Mouse (Mus musculus) kidney, adult 9 months (tissue): ENCODE measurements at regions not wholly inside any gene's neighbourhood (a gene's known extent, or its start where the extent isn't known, plus 50 kb on each side); places are given as distances from the start of the nearest gene placed in this dataset.

ENCODE experiments used
- DNase-seq: peaks from one replicate; pipeline ENCODE4 v3.0.0; 2022

- DNase-seq = no peak
Measured at GRCm38 (mm10) chr14:58487836-58488235, 417.5 kb downstream of the Fgf9 start.

- DNase-seq = peak; percentile 12
Measured at GRCm38 (mm10) chr14:58480454-58480853, 410.1 kb downstream of the Fgf9 start.

GRCm38 (mm10) chr14:58470678-58471077 is 400.3 kb downstream of the Fgf9 start:
- DNase-seq = no peak

- no peak for DNase-seq
Measured at GRCm38 (mm10) chr14:58468451-58468850, 398.1 kb downstream of the Fgf9 start.

- no peak for DNase-seq
Measured at GRCm38 (mm10) chr14:58467856-58468255, 397.5 kb downstream of the Fgf9 start.

- no peak for DNase-seq
Measured at GRCm38 (mm10) chr14:58446776-58447354, 376.5 kb downstream of the Fgf9 start.

- no peak for DNase-seq
Measured at GRCm38 (mm10) chr14:58444496-58444895, 374.1 kb downstream of the Fgf9 start.

GRCm38 (mm10) chr14:58442501-58442900 is 372.2 kb downstream of the Fgf9 start:
- no peak for DNase-seq

GRCm38 (mm10) chr14:58439963-58440362 is 369.6 kb downstream of the Fgf9 start:
- no peak for DNase-seq

GRCm38 (mm10) chr14:58436096-58436495 is 365.7 kb downstream of the Fgf9 start:
- DNase-seq = no peak

GRCm38 (mm10) chr14:58426472-58426871 is 356.1 kb downstream of the Fgf9 start:
- DNase-seq = peak; percentile 8

- no peak for DNase-seq
Measured at GRCm38 (mm10) chr14:58421904-58422303, 351.6 kb downstream of the Fgf9 start.

GRCm38 (mm10) chr14:58417545-58417944 is 347.2 kb downstream of the Fgf9 start:
- peak; percentile 24 for DNase-seq

GRCm38 (mm10) chr14:58392055-58392726 is 321.8 kb downstream of the Fgf9 start:
- no peak for DNase-seq

GRCm38 (mm10) chr14:58390741-58391140 is 320.4 kb downstream of the Fgf9 start:
- no peak for DNase-seq

- peak; percentile 57 for DNase-seq
Measured at GRCm38 (mm10) chr14:58387348-58388000, 317.1 kb downstream of the Fgf9 start.

- peak; percentile 36 for DNase-seq
Measured at GRCm38 (mm10) chr14:58375056-58375455, 304.7 kb downstream of the Fgf9 start.

- DNase-seq = no peak
Measured at GRCm38 (mm10) chr14:58356824-58357223, 286.5 kb downstream of the Fgf9 start.

GRCm38 (mm10) chr14:58352986-58353385 is 282.6 kb downstream of the Fgf9 start:
- DNase-seq = no peak

- DNase-seq = no peak
Measured at GRCm38 (mm10) chr14:58336148-58336547, 265.8 kb downstream of the Fgf9 start.

GRCm38 (mm10) chr14:58323164-58323563 is 252.8 kb downstream of the Fgf9 start:
- no peak for DNase-seq

- peak; percentile 11 for DNase-seq
Measured at GRCm38 (mm10) chr14:58322461-58322860, 252.1 kb downstream of the Fgf9 start.

- no peak for DNase-seq
Measured at GRCm38 (mm10) chr14:58321875-58322274, 251.5 kb downstream of the Fgf9 start.

GRCm38 (mm10) chr14:58321234-58321633 is 250.9 kb downstream of the Fgf9 start:
- peak; percentile 12 for DNase-seq
